Mouse (Mus musculus): ENCODE data around the gene Fyco1. TPM values are rescaled to one million over a fixed set of nuclear protein-coding genes. Genes with fewer than 3 reads are reported as not detected.
A peak's percentile ranks its signal among the peaks of the same experiment; 100 is the strongest.

Gene Fyco1
- 15.2 and 17.4 TPM in 2 replicates for polyA plus RNA-seq (2015; fragmentation: Nextera tagmentation; extraction: Ambion mirVana)

GRCm38 (mm10) chr9:123851713-123852448 is at the start of gene Fyco1:
TSS of gene Fyco1 (minus strand) at chr9:123851899.
- no peaks in the 10 kb centered on the region for H3K27me3 ChIP-seq
- H3K9me3 ChIP-seq: no peaks in the 10 kb centered on the region
- H3K4me1 ChIP-seq: peaks cover 13% of the 10 kb centered on the region
- H3K4me2 ChIP-seq: peak within 1 kb of the TSS; percentile 79
- peak within 1 kb of the TSS; percentile 97 for H3K27ac ChIP-seq
- under 1% methylated on average over 47 of the region's 47 CpGs for WGBS
- peak within 1 kb of the TSS; percentile 89 for H3K9ac ChIP-seq
- H3K36me3 ChIP-seq: no peaks in the 10 kb centered on the region
- peak within 1 kb of the TSS; percentile 75 for H3K4me3 ChIP-seq
- ATAC-seq (ENCODE audit: insufficient number of reproducible peaks, insufficient read depth, low FRiP score, low TSS enrichment, low read depth): peak; percentile 94

- no peaks in the 10 kb centered on the region for H3K36me3 ChIP-seq
- H3K9ac ChIP-seq: no peak overlapping the region
- no peaks in the 10 kb centered on the region for H3K27me3 ChIP-seq
- H3K4me2 ChIP-seq: no peak overlapping the region
- H3K9me3 ChIP-seq: no peaks in the 10 kb centered on the region
- no peak overlapping the region for H3K4me3 ChIP-seq
- ATAC-seq (ENCODE audit: insufficient number of reproducible peaks, insufficient read depth, low FRiP score, low TSS enrichment, low read depth): no peak
- H3K27ac ChIP-seq: no peak overlapping the region
- H3K4me1 ChIP-seq: no peaks in the 10 kb centered on the region
- WGBS: 66% methylated on average over 4 of the region's 4 CpGs
Measured at GRCm38 (mm10) chr9:123872049-123872448, 20.4 kb upstream of the Fyco1 start.

- Histone ChIP-seq H3K4me2 (no peak overlapping the region), H3K27ac (no peak overlapping the region), H3K36me3 (no peaks in the 10 kb centered on the region), H3K9me3 (no peaks in the 10 kb centered on the region), H3K27me3 (no peaks in the 10 kb centered on the region), H3K4me1 (no peaks in the 10 kb centered on the region), H3K4me3 (no peak overlapping the region), H3K9ac (no peak overlapping the region)
- ATAC-seq (ENCODE audit: insufficient number of reproducible peaks, insufficient read depth, low FRiP score, low TSS enrichment, low read depth): no peak
- 48% methylated on average over 6 of the region's 6 CpGs for WGBS
Measured at GRCm38 (mm10) chr9:123869167-123869784, 17.6 kb upstream of the Fyco1 start.

- ATAC-seq (ENCODE audit: insufficient number of reproducible peaks, insufficient read depth, low FRiP score, low TSS enrichment, low read depth): no peak
- 95% methylated on average over 1 of the region's 1 CpGs for WGBS
Measured at GRCm38 (mm10) chr9:123863641-123864040, 11.9 kb upstream of the Fyco1 start.

GRCm38 (mm10) chr9:123862895-123863616 is 11.4 kb upstream of the Fyco1 start:
- WGBS: 72% methylated on average over 1 of the region's 1 CpGs
- Histone ChIP-seq H3K27ac (no peak overlapping the region), H3K4me2 (no peak overlapping the region), H3K4me3 (no peak overlapping the region), H3K4me1 (no peaks in the 10 kb centered on the region), H3K9ac (no peak overlapping the region), H3K9me3 (no peaks in the 10 kb centered on the region), H3K36me3 (no peaks in the 10 kb centered on the region), H3K27me3 (no peaks in the 10 kb centered on the region)
- no peak for ATAC-seq (ENCODE audit: insufficient number of reproducible peaks, insufficient read depth, low FRiP score, low TSS enrichment, low read depth)

More at GRCm38 (mm10) chr9:123863641-123864040, 11.9 kb upstream of the Fyco1 start:
- Histone ChIP-seq H3K9me3 (no peaks in the 10 kb centered on the region), H3K27me3 (no peaks in the 10 kb centered on the region), H3K4me3 (no peak overlapping the region), H3K4me2 (no peak overlapping the region), H3K36me3 (no peaks in the 10 kb centered on the region), H3K9ac (no peak overlapping the region), H3K27ac (no peak overlapping the region), H3K4me1 (no peaks in the 10 kb centered on the region)

- Histone ChIP-seq H3K9ac (no peak within 1 kb of the TSS), H3K4me1 (no peaks in the 10 kb centered on the region), H3K27me3 (no peaks in the 10 kb centered on the region), H3K4me3 (no peak within 1 kb of the TSS), H3K4me2 (no peak within 1 kb of the TSS), H3K27ac (no peak within 1 kb of the TSS), H3K9me3 (no peaks in the 10 kb centered on the region), H3K36me3 (no peaks in the 10 kb centered on the region)
- ATAC-seq (ENCODE audit: insufficient number of reproducible peaks, insufficient read depth, low FRiP score, low TSS enrichment, low read depth): no peak
- WGBS: 81% methylated on average over 9 of the region's 9 CpGs
Measured at GRCm38 (mm10) chr9:123861929-123862328, 10.2 kb upstream of the Fyco1 start, which contains the start of gene Xcr1. TSS of gene Xcr1 (minus strand) at chr9:123862029.

GRCm38 (mm10) chr9:123856836-123857235 is 5.1 kb upstream of the Fyco1 start:
- Histone ChIP-seq H3K4me2 (no peak overlapping the region), H3K4me1 (no peaks in the 10 kb centered on the region), H3K27ac (no peak overlapping the region), H3K9me3 (no peaks in the 10 kb centered on the region), H3K27me3 (no peaks in the 10 kb centered on the region), H3K9ac (no peak overlapping the region), H3K4me3 (no peak overlapping the region), H3K36me3 (no peaks in the 10 kb centered on the region)
- no peak for ATAC-seq (ENCODE audit: insufficient number of reproducible peaks, insufficient read depth, low FRiP score, low TSS enrichment, low read depth)
- 88% methylated on average over 2 of the region's 2 CpGs for WGBS

- Histone ChIP-seq H3K4me2 (peak overlapping the region; percentile 57), H3K4me1 (peaks cover 13% of the 10 kb centered on the region), H3K27ac (peak overlapping the region; percentile 1; the same call in 1 of the 2 replicates), H3K9me3 (no peaks in the 10 kb centered on the region), H3K36me3 (no peaks in the 10 kb centered on the region), H3K9ac (0 out of 2 replicates have a peak overlapping the region, but pooled peaks have one; percentile 33), H3K27me3 (no peaks in the 10 kb centered on the region), H3K4me3 (peak overlapping the region; percentile 34)
- WGBS: 60% methylated on average over 5 of the region's 5 CpGs
- ATAC-seq (ENCODE audit: insufficient number of reproducible peaks, insufficient read depth, low FRiP score, low TSS enrichment, low read depth): no peak
Measured at GRCm38 (mm10) chr9:123852449-123853390, 1.0 kb upstream of the Fyco1 start.

- peak overlapping the region; percentile 97 for H3K27ac ChIP-seq
- WGBS: under 1% methylated on average over 27 of the region's 27 CpGs
- H3K36me3 ChIP-seq: no peaks in the 10 kb centered on the region
- peak overlapping the region; percentile 79 for H3K4me2 ChIP-seq
- H3K27me3 ChIP-seq: no peaks in the 10 kb centered on the region
- peaks cover 13% of the 10 kb centered on the region for H3K4me1 ChIP-seq
- H3K9me3 ChIP-seq: no peaks in the 10 kb centered on the region
- ATAC-seq (ENCODE audit: insufficient number of reproducible peaks, insufficient read depth, low FRiP score, low TSS enrichment, low read depth): peak; percentile 84
- peak overlapping the region; percentile 75 for H3K4me3 ChIP-seq
- H3K9ac ChIP-seq: peak overlapping the region; percentile 89
Measured at GRCm38 (mm10) chr9:123851062-123851712, 512 bp downstream of the Fyco1 start.

GRCm38 (mm10) chr9:123850705-123851061 is 1.0 kb downstream of the Fyco1 start:
- H3K4me3 ChIP-seq: peak overlapping the region; percentile 75
- H3K27ac ChIP-seq: peak overlapping the region; percentile 97
- no peaks in the 10 kb centered on the region for H3K9me3 ChIP-seq
- WGBS: 9% methylated on average over 2 of the region's 2 CpGs
- peak overlapping the region; percentile 79 for H3K4me2 ChIP-seq
- no peaks in the 10 kb centered on the region for H3K36me3 ChIP-seq
- H3K4me1 ChIP-seq: peaks cover 13% of the 10 kb centered on the region
- no peak for ATAC-seq (ENCODE audit: insufficient number of reproducible peaks, insufficient read depth, low FRiP score, low TSS enrichment, low read depth)
- H3K27me3 ChIP-seq: no peaks in the 10 kb centered on the region
- peak overlapping the region; percentile 89 for H3K9ac ChIP-seq

Data from embryonic facial prominence, embryonic 13.5 days (tissue).